Mouse (Mus musculus): Measurements from ENCODE around the gene Aifm1. TPM values are rescaled to one million over a fixed set of nuclear protein-coding genes. Genes with fewer than 3 reads are reported as not detected.
A peak's percentile ranks its signal among the peaks of the same experiment; 100 is the strongest.

Aifm1 gene
- polyA plus RNA-seq, 2 experiments: 34.6 to 51.4 TPM

DNA sequence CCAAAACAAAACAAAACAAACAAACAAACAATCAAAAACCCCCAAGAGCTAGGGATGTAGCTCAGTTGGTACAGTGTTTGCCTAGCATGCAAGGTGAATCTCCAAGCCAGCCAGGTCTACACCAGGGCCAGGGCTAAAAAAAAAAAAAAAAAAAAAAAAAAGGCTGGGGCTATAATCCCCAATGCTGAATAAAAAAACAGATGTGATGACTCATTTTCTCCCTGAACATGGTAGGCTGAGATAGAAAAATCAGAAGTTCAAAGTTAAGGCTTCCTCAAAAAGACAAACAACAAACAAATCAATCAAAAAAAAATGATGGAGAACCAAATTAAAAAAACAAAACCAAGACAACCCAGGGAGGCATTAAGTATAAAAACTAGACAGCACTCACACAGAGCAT is 84.3 kb downstream of the Aifm1 start:
- no peaks in the 10 kb centered on the region for H3K9me3 ChIP-seq (ENCODE audit: control insufficient read depth, low read length)
- H3K27me3 ChIP-seq (ENCODE audit: control insufficient read depth, insufficient read depth, low read length): no peaks in the 10 kb centered on the region
- H3K4me2 ChIP-seq (ENCODE audit: low read depth): no peak overlapping the region
- no peaks in the 10 kb centered on the region for H3K36me3 ChIP-seq (replicated peaks; ENCODE audit: control insufficient read depth, insufficient read depth, low read depth)
- TF ChIP-seq CTCF (IDR thresholded peaks at IDR 0.05; ENCODE audit: low read depth): no peak
- TF ChIP-seq EP300 (IDR thresholded peaks at IDR 0.05; ENCODE audit: low read depth): no peak
- ATAC-seq (ENCODE audit: insufficient read depth) (no peak), DNase-seq (ENCODE audit: low read depth in 3 of 3, low spot score in 3 of 3) (no peak)
- no peak overlapping the region for H3K4me3 ChIP-seq (ENCODE audit: insufficient read depth in 1 of 2, low read depth in 2 of 2, low read length in 2 of 2)
- no peak overlapping the region for H3K27ac ChIP-seq
- no peak overlapping the region for H3K9ac ChIP-seq (replicated peaks)
- H3K4me1 ChIP-seq (replicated peaks; ENCODE audit: control insufficient read depth in 2 of 2, insufficient read depth in 2 of 2, low read length in 1 of 2): peaks cover 0 to 36% of the 10 kb centered on the region in 2 experiments; a peak in 3 of 4 replicates

DNA sequence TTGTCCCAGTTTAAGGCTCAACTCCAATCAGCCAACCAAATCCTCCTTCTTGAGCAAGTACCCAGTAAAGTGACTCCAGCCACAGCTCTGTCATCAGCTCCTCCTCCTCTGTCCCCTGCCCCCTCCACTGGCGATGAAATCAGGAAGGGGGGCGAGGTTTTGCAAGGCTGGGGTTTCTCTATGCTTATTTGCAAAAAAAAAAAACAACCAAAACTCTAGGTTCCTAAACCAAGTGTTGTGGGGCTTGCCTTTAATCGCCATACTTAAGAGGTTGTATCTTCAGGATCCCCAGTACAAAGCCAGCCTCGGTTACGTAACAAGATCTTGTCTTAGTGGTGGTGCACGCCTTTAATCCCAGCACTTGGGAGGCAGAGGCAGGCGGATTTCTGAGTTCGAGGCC is 84.7 kb downstream of the Aifm1 start:
- Histone ChIP-seq H3K4me3 (ENCODE audit: insufficient read depth in 1 of 2, low read depth in 2 of 2, low read length in 2 of 2) (no peak overlapping the region), H3K27ac (no peak overlapping the region), H3K9ac (replicated peaks) (no peak overlapping the region), H3K4me2 (ENCODE audit: low read depth) (no peak overlapping the region), H3K9me3 (ENCODE audit: control insufficient read depth, low read length) (no peaks in the 10 kb centered on the region), H3K36me3 (replicated peaks; ENCODE audit: control insufficient read depth, insufficient read depth, low read depth) (no peaks in the 10 kb centered on the region), H3K4me1 (replicated peaks; ENCODE audit: control insufficient read depth in 2 of 2, insufficient read depth in 2 of 2, low read length in 1 of 2) (peaks cover 0 to 33% of the 10 kb centered on the region in 2 experiments; a peak in 3 of 4 replicates), H3K27me3 (ENCODE audit: control insufficient read depth, insufficient read depth, low read length) (no peaks in the 10 kb centered on the region)
- ATAC-seq (ENCODE audit: insufficient read depth) (no peak), DNase-seq (ENCODE audit: low read depth in 3 of 3, low spot score in 3 of 3) (no peak)
- 42% methylated on average over 8 of the region's 8 CpGs for WGBS (ENCODE audit: insufficient replicate concordance)
- TF ChIP-seq CTCF (IDR thresholded peaks at IDR 0.05; ENCODE audit: low read depth) (no peak), EP300 (IDR thresholded peaks at IDR 0.05; ENCODE audit: low read depth) (no peak)

DNA sequence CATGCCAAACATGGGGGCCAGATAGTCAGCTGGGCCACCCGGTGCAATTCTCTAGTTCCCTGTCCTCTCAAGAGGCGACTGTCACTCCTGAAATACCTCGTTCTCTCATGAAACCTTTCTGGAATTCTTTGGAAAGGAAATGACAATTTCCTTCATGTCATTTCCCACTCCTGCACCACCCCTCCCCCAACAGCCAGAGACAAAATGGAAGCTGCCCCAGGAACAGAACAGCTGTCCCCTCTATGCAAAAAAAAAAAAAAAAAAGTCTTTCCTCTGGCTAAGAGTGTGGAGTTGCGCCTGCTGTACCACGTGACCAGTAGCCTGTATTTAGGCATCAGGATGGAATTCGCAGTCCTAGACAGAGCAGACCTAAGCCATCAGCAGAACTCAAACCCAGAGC is 85.1 kb downstream of the Aifm1 start:
- H3K9ac ChIP-seq (replicated peaks): no peak overlapping the region
- peaks cover 0 to 31% of the 10 kb centered on the region in 2 experiments; a peak in 3 of 4 replicates for H3K4me1 ChIP-seq (replicated peaks; ENCODE audit: control insufficient read depth in 2 of 2, insufficient read depth in 2 of 2, low read length in 1 of 2)
- no peak overlapping the region for H3K27ac ChIP-seq
- no peak overlapping the region for H3K4me2 ChIP-seq (ENCODE audit: low read depth)
- no peaks in the 10 kb centered on the region for H3K9me3 ChIP-seq (ENCODE audit: control insufficient read depth, low read length)
- DNase-seq (ENCODE audit: low read depth in 3 of 3, low spot score in 3 of 3): no peak
- no peak for TF ChIP-seq EP300 (IDR thresholded peaks at IDR 0.05; ENCODE audit: low read depth)
- no peak for TF ChIP-seq CTCF (IDR thresholded peaks at IDR 0.05; ENCODE audit: low read depth)
- H3K27me3 ChIP-seq (ENCODE audit: control insufficient read depth, insufficient read depth, low read length): no peaks in the 10 kb centered on the region
- no peak for ATAC-seq (ENCODE audit: insufficient read depth)
- 46% methylated on average over 6 of the region's 6 CpGs for WGBS (ENCODE audit: insufficient replicate concordance)
- no peak overlapping the region for H3K4me3 ChIP-seq (ENCODE audit: insufficient read depth in 1 of 2, low read depth in 2 of 2, low read length in 2 of 2)
- H3K36me3 ChIP-seq (replicated peaks; ENCODE audit: control insufficient read depth, insufficient read depth, low read depth): no peaks in the 10 kb centered on the region

DNA sequence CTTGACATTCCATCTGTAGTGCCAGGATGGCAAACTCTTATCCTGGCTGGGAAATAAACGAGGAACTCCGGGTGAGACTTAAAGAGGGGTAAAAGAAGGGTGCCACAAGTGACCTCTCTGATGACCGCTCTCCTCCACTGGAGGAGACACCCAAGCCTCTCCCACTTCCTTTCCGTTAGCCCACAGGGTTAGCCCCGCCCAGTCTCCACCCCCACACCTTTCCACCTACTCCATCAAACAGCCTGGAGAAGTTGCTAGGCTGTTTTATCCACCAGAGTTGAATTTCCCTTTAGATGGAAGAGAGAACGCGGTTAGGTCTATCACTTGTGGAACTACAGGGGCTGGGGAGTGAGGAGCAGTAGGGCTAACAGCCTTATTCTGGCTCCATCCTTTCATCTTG is 88.1 kb downstream of the Aifm1 start:
- H3K27me3 ChIP-seq (ENCODE audit: control insufficient read depth, insufficient read depth, low read length): no peaks in the 10 kb centered on the region
- H3K36me3 ChIP-seq (replicated peaks; ENCODE audit: control insufficient read depth, insufficient read depth, low read depth): no peaks in the 10 kb centered on the region
- H3K4me2 ChIP-seq (ENCODE audit: low read depth): peak overlapping the region; percentile 51
- H3K4me3 ChIP-seq (ENCODE audit: insufficient read depth in 1 of 2, low read depth in 2 of 2, low read length in 2 of 2): peak overlapping the region; percentile 3 to 8; a peak in 2 of 4 replicates
- WGBS (ENCODE audit: insufficient replicate concordance): 15% methylated on average over 7 of the region's 7 CpGs
- H3K4me1 ChIP-seq (replicated peaks; ENCODE audit: control insufficient read depth in 2 of 2, insufficient read depth in 2 of 2, low read length in 1 of 2): peaks cover 0 to 23% of the 10 kb centered on the region in 2 experiments; a peak in 3 of 4 replicates
- no peak overlapping the region for H3K9ac ChIP-seq (replicated peaks)
- no peak for DNase-seq (ENCODE audit: low read depth in 3 of 3, low spot score in 3 of 3)
- TF ChIP-seq EP300 (IDR thresholded peaks at IDR 0.05; ENCODE audit: low read depth): no peak
- no peak for TF ChIP-seq CTCF (IDR thresholded peaks at IDR 0.05; ENCODE audit: low read depth)
- peak; percentile 44; the same call in 1 of the 2 replicates for ATAC-seq (ENCODE audit: insufficient read depth)
- H3K9me3 ChIP-seq (ENCODE audit: control insufficient read depth, low read length): no peaks in the 10 kb centered on the region
- H3K27ac ChIP-seq: no peak overlapping the region

Other genes starting within 250 kb of the Aifm1 start
- 2.1 and 2.3 TPM in 2 replicates for gene Bcorl1, start 172.2 kb downstream of the Aifm1 start, polyA plus RNA-seq (2012; rRNA removed)
- 3.5 and 3.9 TPM in 2 replicates for gene Bcorl1, start 172.2 kb downstream of the Aifm1 start, polyA plus RNA-seq (2014; fragmentation: Nextera tagmentation; extraction: Ambion mirVana)
- 3.5 and 3.8 TPM in 2 replicates for gene Elf4, start 50.4 kb downstream of the Aifm1 start, polyA plus RNA-seq (2012; rRNA removed)
- 2.5 and 2.6 TPM in 2 replicates for gene Elf4, start 50.4 kb downstream of the Aifm1 start, polyA plus RNA-seq (2014; fragmentation: Nextera tagmentation; extraction: Ambion mirVana)
- 0.38 and 0.62 TPM in 2 replicates for gene Rab33a, start 5.7 kb upstream of the Aifm1 start, polyA plus RNA-seq (2012; rRNA removed)
- 0.42 and 0.48 TPM in 2 replicates for gene Rab33a, start 5.7 kb upstream of the Aifm1 start, polyA plus RNA-seq (2014; fragmentation: Nextera tagmentation; extraction: Ambion mirVana)
- 5.2 and 5.4 TPM in 2 replicates for gene Zfp280c, start 80.9 kb upstream of the Aifm1 start, polyA plus RNA-seq (2012; rRNA removed)
- gene Zfp280c, start 80.9 kb upstream of the Aifm1 start, polyA plus RNA-seq (2014; fragmentation: Nextera tagmentation; extraction: Ambion mirVana): 2.1 and 4.4 TPM in 2 replicates
- 1.8 and 2.2 TPM in 2 replicates for gene Slc25a14, start 109.8 kb upstream of the Aifm1 start, polyA plus RNA-seq (2012; rRNA removed)
- gene Slc25a14, start 109.8 kb upstream of the Aifm1 start, polyA plus RNA-seq (2014; fragmentation: Nextera tagmentation; extraction: Ambion mirVana): 3.6 and 4.5 TPM in 2 replicates
- gene Gpr119, start 160.9 kb upstream of the Aifm1 start, polyA plus RNA-seq (2012; rRNA removed): not detected in 2 replicates
- not detected in 2 replicates for gene Gpr119, start 160.9 kb upstream of the Aifm1 start, polyA plus RNA-seq (2014; fragmentation: Nextera tagmentation; extraction: Ambion mirVana)
- 4.9 and 10.1 TPM in 2 replicates for gene Rbmx2, start 181.4 kb upstream of the Aifm1 start, polyA plus RNA-seq (2012; rRNA removed)
- 13.2 and 15.2 TPM in 2 replicates for gene Rbmx2, start 181.4 kb upstream of the Aifm1 start, polyA plus RNA-seq (2014; fragmentation: Nextera tagmentation; extraction: Ambion mirVana)